Mouse (Mus musculus) thymus, adult 2 months (tissue): Measurements from ENCODE around the gene Osbpl2. TPM values are rescaled to one million over a fixed set of nuclear protein-coding genes. Genes with fewer than 3 reads are reported as not detected.

Source experiments
- DNase-seq: peaks from one replicate; pipeline ENCODE4 v3.0.0; 2021
- H3K27ac ChIP-seq: fragments of 200-500 bp; 2 replicates; pipeline ENCODE4 v1.5.1; 2012; ENCODE audit warnings: low read length, control low read depth; ENCODE audit not compliant: control insufficient read depth, insufficient read depth
- H3K27me3 ChIP-seq: fragments of 200-500 bp; 2 replicates; pipeline ENCODE4 v1.6.1; 2012; ENCODE audit warnings: mild to moderate bottlenecking, low read length, moderate library complexity, mixed read lengths; ENCODE audit not compliant: control insufficient read depth, insufficient read depth
- H3K36me3 ChIP-seq: fragments of 200-500 bp; 2 replicates; pipeline ENCODE4 v1.6.1; 2012; ENCODE audit warnings: mild to moderate bottlenecking, low read length, moderate library complexity; ENCODE audit not compliant: control insufficient read depth, insufficient read depth
- H3K4me1 ChIP-seq: fragments of 200-500 bp; replicated peaks from 2 replicates; pipeline ENCODE4 v1.6.1; 2012; ENCODE audit warnings: low read length; ENCODE audit not compliant: control insufficient read depth, insufficient read depth
- H3K4me3 ChIP-seq: fragments of 200-500 bp; 2 replicates; pipeline ENCODE4 v1.5.1; 2012; ENCODE audit warnings: mild to moderate bottlenecking, low read length, control low read depth, moderate library complexity; ENCODE audit not compliant: control insufficient read depth, insufficient read depth
- CTCF ChIP-seq: fragments of 200-500 bp; IDR thresholded peaks from 2 replicates; pipeline ENCODE4 v1.5.1; 2012; ENCODE audit warnings: mild to moderate bottlenecking, control low read depth, low read length, moderate library complexity, borderline replicate concordance; ENCODE audit not compliant: control insufficient read depth, poor library complexity, insufficient read depth; ENCODE audit errors: extremely low read depth
- POLR2A ChIP-seq: fragments of 200-500 bp; IDR thresholded peaks from 2 replicates; pipeline ENCODE4 v1.6.1; 2012; ENCODE audit warnings: mild to moderate bottlenecking, low read length, control low read depth, moderate library complexity; ENCODE audit not compliant: control insufficient read depth, poor library complexity, insufficient read depth; ENCODE audit errors: extremely low read depth
- WGBS: fragments of 180-500 bp; shearing (Covaris S2); methylation state at CpG from one replicate; pipeline ENCODE4 v1.1.7; 2018; 5-methylcytosine and 5-hydroxymethylcytosine counted together
- polyA plus RNA-seq: library from polyadenylated mRNA; depleted of rRNA; stranded (reverse); fragments of >200 nt; gene quantifications from 2 replicates; pipeline ENCODE4 v1.2.3, GENCODE M21; 2012

The Osbpl2 gene
- polyA plus RNA-seq, 1 experiment, result 21.7 TPM

DNA sequence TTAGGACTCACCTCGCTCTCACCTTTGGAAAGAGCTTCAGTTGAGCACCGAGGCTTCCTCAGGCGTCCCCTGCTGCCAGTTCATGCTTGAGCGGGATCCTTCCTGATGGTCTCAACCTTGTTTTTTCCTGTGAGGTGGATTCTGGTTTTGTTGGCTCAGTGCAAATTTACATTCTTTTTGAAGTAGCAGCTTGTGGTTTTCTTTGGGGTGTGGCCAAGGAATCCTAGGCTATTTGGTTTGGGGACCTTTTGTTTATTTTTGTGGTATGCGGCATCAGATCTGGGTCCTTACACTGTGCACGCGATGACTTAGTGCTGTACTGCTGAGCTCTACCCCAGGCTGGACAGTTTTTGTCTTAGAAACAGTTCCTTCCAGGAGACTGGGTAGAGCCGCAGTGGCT lies 38.4 kb upstream of the Osbpl2 start:
- H3K4me1 ChIP-seq, result no peaks in the 10 kb centered on the region
- WGBS, result 91% methylated on average over 8 of the region's 8 CpGs
- peaks cover 16% of the 10 kb centered on the region for H3K36me3 ChIP-seq
- H3K27me3 ChIP-seq, result no peaks in the 10 kb centered on the region
- TF ChIP-seq CTCF (no peak), POLR2A (no peak)
- no peak overlapping the region for H3K4me3 ChIP-seq
- DNase-seq, result no peak
- H3K27ac ChIP-seq, result no peak overlapping the region

GRCm38 (mm10) chr2:180083063-180083462 lies 36.0 kb upstream of the Osbpl2 start:
- peaks cover 10% of the 10 kb centered on the region for H3K36me3 ChIP-seq
- H3K4me3 ChIP-seq, result no peak overlapping the region
- no peaks in the 10 kb centered on the region for H3K27me3 ChIP-seq
- TF ChIP-seq CTCF (no peak), POLR2A (no peak)
- H3K4me1 ChIP-seq, result no peaks in the 10 kb centered on the region
- 95% methylated on average over 10 of the region's 10 CpGs for WGBS
- no peak overlapping the region for H3K27ac ChIP-seq
- no peak for DNase-seq

GRCm38 (mm10) chr2:180084565-180084964 lies 34.5 kb upstream of the Osbpl2 start:
- H3K36me3 ChIP-seq, result peaks cover 10% of the 10 kb centered on the region; the same call in 1 of the 2 replicates
- 88% methylated on average over 3 of the region's 3 CpGs for WGBS
- no peak for TF ChIP-seq CTCF
- no peak for TF ChIP-seq POLR2A
- H3K27ac ChIP-seq, result no peak overlapping the region
- H3K27me3 ChIP-seq, result no peaks in the 10 kb centered on the region
- no peaks in the 10 kb centered on the region for H3K4me1 ChIP-seq
- DNase-seq, result no peak
- no peak overlapping the region for H3K4me3 ChIP-seq

GRCm38 (mm10) chr2:180085926-180086636 lies 33.0 kb upstream of the Osbpl2 start:
- Histone ChIP-seq H3K4me1 (no peaks in the 10 kb centered on the region), H3K27me3 (no peaks in the 10 kb centered on the region), H3K36me3 (peaks cover 10% of the 10 kb centered on the region; the same call in 1 of the 2 replicates), H3K27ac (no peak overlapping the region), H3K4me3 (no peak overlapping the region)
- 93% methylated on average over 16 of the region's 16 CpGs for WGBS
- TF ChIP-seq POLR2A (no peak), CTCF (no peak)
- no peak for DNase-seq

DNA sequence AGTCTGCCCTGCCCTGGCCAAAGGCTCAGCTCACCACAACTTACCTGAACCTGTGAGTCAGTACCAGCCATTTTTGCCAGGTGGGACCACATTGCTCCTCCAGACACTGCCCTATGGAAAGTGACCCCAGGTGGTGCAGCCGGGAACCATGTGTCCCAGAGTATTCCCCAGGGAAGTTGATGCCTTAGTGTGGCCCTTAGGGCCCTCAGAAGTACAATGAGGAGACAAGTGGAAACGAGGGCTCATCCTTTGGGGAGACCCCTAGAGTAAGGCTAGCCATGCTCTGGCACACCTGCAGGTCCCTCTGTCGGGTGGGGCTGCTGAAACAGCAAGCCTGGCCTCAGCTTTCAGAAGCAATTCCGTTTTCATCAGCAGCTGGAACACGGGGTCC lies 32.5 kb upstream of the Osbpl2 start:
- Histone ChIP-seq H3K27me3 (no peaks in the 10 kb centered on the region), H3K36me3 (peaks cover 10% of the 10 kb centered on the region; the same call in 1 of the 2 replicates), H3K27ac (no peak overlapping the region), H3K4me1 (no peaks in the 10 kb centered on the region), H3K4me3 (no peak overlapping the region)
- no peak for TF ChIP-seq CTCF
- TF ChIP-seq POLR2A, result no peak
- no peak for DNase-seq
- 92% methylated on average over 5 of the region's 5 CpGs for WGBS

GRCm38 (mm10) chr2:180087472-180087871 lies 31.6 kb upstream of the Osbpl2 start:
- WGBS, result 97% methylated on average over 4 of the region's 4 CpGs
- peaks cover 7% of the 10 kb centered on the region; the same call in 1 of the 2 replicates for H3K36me3 ChIP-seq
- H3K4me1 ChIP-seq, result no peaks in the 10 kb centered on the region
- no peak overlapping the region for H3K27ac ChIP-seq
- H3K27me3 ChIP-seq, result no peaks in the 10 kb centered on the region
- TF ChIP-seq CTCF, result no peak
- no peak for TF ChIP-seq POLR2A
- DNase-seq, result no peak
- no peak overlapping the region for H3K4me3 ChIP-seq
